Mouse (Mus musculus): Measurements from ENCODE around the gene Prkag2.

GRCm38 (mm10) chr5:25030276-25030681 lies 70.2 kb downstream of the Prkag2 start:
- TF ChIP-seq CTCF (IDR thresholded peaks at IDR 0.05; ENCODE audit: low read depth, low read length) = no peak
- TF ChIP-seq POLR2A (IDR thresholded peaks at IDR 0.05; ENCODE audit: borderline replicate concordance, low read depth, low read length) = no peak
